Mouse (Mus musculus) embryonic stem cell, embryonic (primary cell): ENCODE data around the gene Aldoart2.

Source experiments
- CTCF ChIA-PET, 4 experiments: fragments of 300-600 bp in 2 of 4; fragments of 350-600 bp in 2 of 4; sonication (Branson Sonifier 250); formaldehyde crosslinking; loops; one replicate each; lab custom pipeline; 2022; ENCODE audit warnings: inconsistent platforms in 2 of 4; lab: Charles Lee
- POLR2A ChIA-PET, 4 experiments: fragments of 300-600 bp in 2 of 4; fragments of 350-600 bp in 2 of 4; sonication (Branson Sonifier 250); formaldehyde crosslinking; loops; one replicate each; lab custom pipeline; 2022; ENCODE audit warnings: antibody characterized with exemption in 4 of 4, inconsistent platforms in 1 of 4; lab: Charles Lee

The Aldoart2 gene

DNA sequence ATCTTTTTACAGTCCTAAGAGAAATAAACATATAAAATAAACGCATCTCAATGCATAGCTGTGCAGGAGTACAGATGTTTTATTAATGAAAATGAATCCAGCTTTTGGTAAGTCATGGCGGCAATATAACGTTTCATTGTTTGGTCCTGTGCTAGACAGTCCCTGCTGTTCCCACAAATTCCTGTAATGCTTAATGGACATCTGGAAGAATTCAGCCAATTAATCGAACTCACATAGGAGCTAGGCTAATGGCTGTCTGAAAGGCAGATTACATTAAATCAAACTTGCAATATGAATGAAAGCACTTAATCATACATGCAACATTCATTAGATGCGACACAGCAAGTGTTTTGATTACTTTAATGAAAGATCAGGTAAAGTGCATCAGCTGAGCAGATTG lies 1.8 kb downstream of the Aldoart2 start:
- ChIA-PET POLR2A (interaction anchor here in 1 of 4 experiments (0.5 to 0.6 kb wide), 2 partner anchors 7 to 272 kb away, joined by 3 read pairs; no protein-coding TSS in a partner anchor), CTCF (no interaction called here)

GRCm38 (mm10) chr12:55568466-55568865 lies 3.4 kb downstream of the Aldoart2 start:
- POLR2A ChIA-PET = no interaction called here
- CTCF ChIA-PET = interaction anchor here in 1 of 4 experiments (0.6 kb wide), 1 partner anchor 227 kb away, joined by 4 read pairs; no protein-coding TSS in a partner anchor

- CTCF ChIA-PET = interaction anchor here in 1 of 4 experiments (0.6 kb wide), 1 partner anchor 225 kb away, joined by 5 read pairs; no protein-coding TSS in a partner anchor
- POLR2A ChIA-PET = no interaction called here
Observed at GRCm38 (mm10) chr12:55569676-55570075, 4.6 kb downstream of the Aldoart2 start.

- ChIA-PET CTCF (interaction anchor here in 1 of 4 experiments (0.6 kb wide), 1 partner anchor 664 kb away, joined by 3 read pairs; no protein-coding TSS in a partner anchor), POLR2A (interaction anchor here in 2 of 4 experiments (1.2 to 1.4 kb wide), 2 partner anchors 22 to 268 kb away, joined by 3 read pairs; partner anchors contain the start of gene Ppp2r3c (in 1 of the 2))
Observed at GRCm38 (mm10) chr12:55570646-55571045, 5.6 kb downstream of the Aldoart2 start.

DNA sequence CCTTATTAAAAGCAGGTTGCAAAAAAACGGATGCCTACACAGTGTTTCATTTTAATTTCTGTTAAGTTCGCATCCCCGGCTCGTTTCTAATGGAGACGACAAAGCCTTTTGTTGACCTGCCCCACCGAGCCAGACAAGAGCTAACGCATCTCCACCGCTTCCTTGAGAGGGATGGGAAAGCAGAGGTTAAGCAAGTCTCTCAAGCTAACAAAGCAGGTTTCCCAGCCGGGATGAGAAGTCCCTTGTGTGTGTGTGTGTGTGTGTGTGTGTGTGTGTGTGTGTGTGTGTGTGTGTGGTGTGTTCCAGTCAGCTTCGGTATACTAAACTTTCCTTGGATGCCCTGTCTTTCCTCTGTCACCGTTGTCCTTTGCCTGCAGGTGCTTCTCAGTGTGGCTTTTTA lies 6.1 kb downstream of the Aldoart2 start:
- CTCF ChIA-PET = interaction anchor here in 2 of 4 experiments (0.6 to 1.0 kb wide), 3 partner anchors 8 to 663 kb away, joined by 3 to 4 read pairs (median 3); no protein-coding TSS in a partner anchor
- POLR2A ChIA-PET = interaction anchor here in 2 of 4 experiments (1.2 to 1.4 kb wide), 2 partner anchors 21 to 269 kb away, joined by 3 read pairs; partner anchors contain the start of gene Ppp2r3c (in 1 of the 2)

DNA sequence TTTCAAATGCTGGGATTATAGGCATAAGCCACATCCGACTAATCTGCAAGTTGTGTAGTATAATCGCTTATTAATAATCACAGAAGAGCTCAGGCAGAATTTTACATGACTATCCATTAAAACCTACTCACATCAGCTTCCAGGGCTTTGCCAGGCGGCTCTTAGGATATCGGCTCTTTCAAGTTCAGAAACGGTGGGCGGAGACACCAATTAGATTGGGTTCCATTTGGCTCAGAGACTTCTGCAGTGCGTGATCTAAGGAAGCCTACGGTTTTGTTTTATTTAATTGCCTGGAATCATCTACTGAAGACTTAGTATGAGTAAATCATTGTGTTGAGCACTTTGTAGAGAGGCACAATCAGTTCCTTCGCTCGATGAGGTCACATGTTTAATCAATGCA lies 6.6 kb downstream of the Aldoart2 start:
- ChIA-PET POLR2A (interaction anchor here in 2 of 4 experiments (1.2 to 1.4 kb wide), 2 partner anchors 21 to 269 kb away, joined by 3 read pairs; partner anchors contain the start of gene Ppp2r3c (in 1 of the 2)), CTCF (interaction anchor here in 1 of 4 experiments (0.7 to 1.4 kb wide), 3 partner anchors 8 to 55 kb away, joined by 3 to 4 read pairs (median 4); no protein-coding TSS in a partner anchor)

DNA sequence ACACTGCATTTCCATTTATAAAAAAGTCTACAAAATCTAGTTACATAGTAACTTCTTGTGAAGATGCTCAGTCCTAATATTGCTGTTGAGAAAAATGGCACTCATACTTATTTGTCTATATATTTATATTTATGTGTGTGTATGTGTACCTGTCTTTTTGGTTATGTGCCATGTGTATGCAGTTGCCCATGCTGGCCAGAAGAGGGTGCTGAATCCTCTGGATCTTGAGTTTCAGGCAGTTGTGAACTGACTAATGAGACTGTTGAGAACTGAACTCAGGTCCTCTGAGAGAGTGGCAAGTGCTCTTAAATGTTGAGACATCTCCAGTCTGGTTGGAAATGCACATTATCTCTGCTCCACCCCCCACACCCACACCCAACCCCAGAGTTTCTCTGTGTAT lies 8.1 kb downstream of the Aldoart2 start:
- POLR2A ChIA-PET = interaction anchor here in 1 of 4 experiments (1.2 to 1.4 kb wide), 2 partner anchors 13 to 26 kb away, joined by 3 to 6 read pairs; partner anchors contain the start of gene Insm2
- CTCF ChIA-PET = interaction anchor here in 2 of 4 experiments (0.7 to 1.5 kb wide), 4 partner anchors 9 to 54 kb away, joined by 3 to 4 read pairs (median 3); partner anchors contain the start of gene Aldoart2 (in 1 of the 2)

GRCm38 (mm10) chr12:55573794-55574193 lies 8.8 kb downstream of the Aldoart2 start:
- POLR2A ChIA-PET = interaction anchor here in 1 of 4 experiments (1.4 kb wide), 1 partner anchor 13 kb away, joined by 3 read pairs; no protein-coding TSS in a partner anchor
- CTCF ChIA-PET = interaction anchor here in 1 of 4 experiments (0.8 to 1.5 kb wide), 3 partner anchors 13 to 78 kb away, joined by 3 read pairs; no protein-coding TSS in a partner anchor

GRCm38 (mm10) chr12:55586936-55587335 lies 21.9 kb downstream of the Aldoart2 start:
- CTCF ChIA-PET = interaction anchor here in 2 of 4 experiments (0.5 to 1.1 kb wide), 3 partner anchors 12 to 115 kb away, joined by 3 to 6 read pairs (median 3); partner anchors contain the start of gene Insm2 (in 1 of the 2)
- POLR2A ChIA-PET = interaction anchor here in 2 of 4 experiments (1.0 to 3.7 kb wide), 3 partner anchors 12 to 40 kb away, joined by 3 to 17 read pairs (median 9); partner anchors contain the start of gene Insm2 (in 2 of the 2)

DNA sequence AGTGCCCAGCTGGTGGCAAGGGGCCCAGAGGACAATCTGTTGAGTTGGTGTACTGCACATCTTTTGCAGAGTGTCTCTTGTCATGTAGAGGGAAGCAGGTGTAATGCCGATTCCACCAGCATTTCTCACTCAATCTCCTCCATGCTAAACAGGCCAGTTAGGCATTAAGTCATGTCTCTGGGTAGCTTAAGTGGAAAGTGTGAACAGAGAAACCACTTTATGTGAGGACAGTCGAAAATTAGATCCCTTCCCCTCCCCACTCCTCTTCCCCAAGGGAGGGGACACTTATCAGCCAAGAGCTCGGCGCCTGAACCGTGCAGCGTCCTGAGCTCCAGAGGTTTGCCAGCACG lies 33.5 kb downstream of the Aldoart2 start:
- CTCF ChIA-PET = interaction anchor here in 2 of 4 experiments (0.5 to 1.2 kb wide), 6 partner anchors 12 to 218 kb away, joined by 3 to 4 read pairs (median 3); partner anchors contain the start of gene Aldoart2 (in 1 of the 2)
- POLR2A ChIA-PET = interaction anchor here (0.6 to 3.4 kb wide), 21 partner anchors 10 to 296 kb away, joined by 3 to 17 read pairs (median 5); partner anchors contain the start of genes Ppp2r3c (in 2 of the 4), Aldoart2 (in 1 of the 4), Brms1l (in 1 of the 4) and Nfkbia (in 1 of the 4)

- CTCF ChIA-PET = interaction anchor here in 3 of 4 experiments (0.5 to 1.2 kb wide), 8 partner anchors 12 to 285 kb away, joined by 3 to 4 read pairs (median 3); partner anchors contain the start of gene Aldoart2 (in 1 of the 3)
- POLR2A ChIA-PET = interaction anchor here (0.6 to 3.4 kb wide), 22 partner anchors 8 to 296 kb away, joined by 3 to 17 read pairs (median 4); partner anchors contain the start of genes Ppp2r3c (in 2 of the 4), Aldoart2 (in 1 of the 4), Brms1l (in 1 of the 4) and Nfkbia (in 1 of the 4)
Observed at GRCm38 (mm10) chr12:55598887-55599561, 34.0 kb downstream of the Aldoart2 start, which contains the start of gene Insm2. Gene Insm2 (plus strand): TSS chr12:55599427.

GRCm38 (mm10) chr12:55599639-55600502 lies 34.8 kb downstream of the Aldoart2 start:
- ChIA-PET CTCF (interaction anchor here in 3 of 4 experiments (0.5 to 1.2 kb wide), 3 partner anchors 35 to 286 kb away, joined by 3 to 5 read pairs (median 3); partner anchors contain the start of gene Aldoart2 (in 1 of the 3)), POLR2A (interaction anchor here in 3 of 4 experiments (0.6 to 3.4 kb wide), 14 partner anchors 9 to 615 kb away, joined by 3 to 17 read pairs (median 6); partner anchors contain the start of genes Brms1l (in 1 of the 3) and Ppp2r3c (in 1 of the 3))

DNA sequence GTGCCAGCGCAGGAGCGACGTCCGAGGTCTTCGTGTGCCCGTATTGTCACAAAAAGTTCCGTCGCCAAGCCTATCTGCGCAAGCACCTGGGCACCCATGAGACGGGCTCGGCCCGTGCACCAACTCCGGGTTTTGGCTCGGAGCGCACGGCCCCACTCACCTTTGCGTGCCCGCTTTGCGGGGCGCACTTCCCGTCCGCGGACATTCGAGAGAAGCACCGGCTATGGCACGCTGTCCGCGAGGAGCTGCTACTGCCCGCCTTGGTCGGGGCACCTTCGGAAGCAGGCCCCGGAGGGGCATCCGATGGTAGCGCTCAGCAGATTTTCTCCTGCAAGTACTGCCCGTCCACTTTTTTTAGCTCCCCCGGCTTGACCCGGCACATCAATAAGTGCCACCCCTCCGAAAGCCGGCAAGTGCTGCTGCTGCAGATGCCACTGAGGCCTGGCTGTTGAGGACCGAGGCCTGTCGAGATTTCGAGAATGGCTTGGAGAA lies 35.5 kb downstream of the Aldoart2 start:
- POLR2A ChIA-PET = interaction anchor here in 2 of 4 experiments (0.9 to 2.2 kb wide), 6 partner anchors 15 to 164 kb away, joined by 3 to 8 read pairs (median 3); no protein-coding TSS in a partner anchor
- CTCF ChIA-PET = interaction anchor here (0.5 to 1.2 kb wide), 4 partner anchors 36 to 215 kb away, joined by 3 to 5 read pairs (median 3); partner anchors contain the start of gene Aldoart2 (in 1 of the 4)

GRCm38 (mm10) chr12:55604411-55604810 lies 39.4 kb downstream of the Aldoart2 start:
- CTCF ChIA-PET = no interaction called here
- POLR2A ChIA-PET = interaction anchor here in 2 of 4 experiments (0.9 kb wide), 2 partner anchors 28 to 1328 kb away, joined by 3 to 4 read pairs; no protein-coding TSS in a partner anchor

- ChIA-PET CTCF (no interaction called here), POLR2A (interaction anchor here in 1 of 4 experiments (1.0 kb wide), 1 partner anchor 15 kb away, joined by 3 read pairs; no protein-coding TSS in a partner anchor)
Observed at GRCm38 (mm10) chr12:55607902-55608301, 42.9 kb downstream of the Aldoart2 start.

GRCm38 (mm10) chr12:55610812-55611211 lies 45.8 kb downstream of the Aldoart2 start:
- POLR2A ChIA-PET = no interaction called here
- CTCF ChIA-PET = no interaction called here
